Mouse (Mus musculus) heart, postnatal 0 days (tissue): ENCODE results near the gene Magel2.
A peak's percentile ranks its signal among the peaks of the same experiment; 100 is the strongest.

Experiments
- CTCF ChIP-seq: IDR thresholded peaks from 2 replicates; pipeline ENCODE4 v1.5.1; 2016; ENCODE audit warnings: antibody characterized with exemption, control low read depth, low read depth
- EP300 ChIP-seq: IDR thresholded peaks from 2 replicates; pipeline ENCODE4 v1.6.1; 2016; ENCODE audit warnings: antibody characterized with exemption, low read depth

- TF ChIP-seq CTCF (peak; percentile 64), EP300 (no peak)
These were observed 5.6 kb downstream of the Magel2 start for GRCm38 (mm10) chr7:62382391-62382790.
